Mouse (Mus musculus) ES-CJ7 (cell line): ENCODE results near the gene Mpped2.

Source experiments
- DNase-seq: peaks from one replicate; pipeline ENCODE4 v3.0.0; 2011; ENCODE audit warnings: low read depth, low spot score

Gene Mpped2

GRCm38 (mm10) chr2:106745364-106745763, 52.3 kb downstream of the Mpped2 start:
- no peak for DNase-seq

DNA sequence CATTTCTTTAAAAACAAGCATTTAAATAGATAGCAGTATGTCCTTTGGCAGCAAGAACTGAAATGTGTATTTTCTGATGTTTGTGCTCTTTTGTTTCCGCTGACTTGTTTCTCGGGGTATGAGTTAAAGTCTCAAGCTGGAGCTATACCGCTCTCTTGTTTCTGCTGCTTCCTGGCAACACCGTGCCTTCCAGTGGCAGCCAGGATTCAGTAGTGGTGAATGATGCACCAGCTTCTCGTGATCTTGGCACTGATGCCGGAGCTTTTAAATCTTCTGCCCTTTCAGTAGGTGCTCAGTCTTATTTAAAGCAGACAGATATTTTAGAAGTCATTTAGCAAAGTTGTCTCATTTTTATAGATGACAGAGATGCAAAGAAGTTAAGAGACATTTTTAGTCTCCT, 53.1 kb downstream of the Mpped2 start:
- no peak for DNase-seq

DNA sequence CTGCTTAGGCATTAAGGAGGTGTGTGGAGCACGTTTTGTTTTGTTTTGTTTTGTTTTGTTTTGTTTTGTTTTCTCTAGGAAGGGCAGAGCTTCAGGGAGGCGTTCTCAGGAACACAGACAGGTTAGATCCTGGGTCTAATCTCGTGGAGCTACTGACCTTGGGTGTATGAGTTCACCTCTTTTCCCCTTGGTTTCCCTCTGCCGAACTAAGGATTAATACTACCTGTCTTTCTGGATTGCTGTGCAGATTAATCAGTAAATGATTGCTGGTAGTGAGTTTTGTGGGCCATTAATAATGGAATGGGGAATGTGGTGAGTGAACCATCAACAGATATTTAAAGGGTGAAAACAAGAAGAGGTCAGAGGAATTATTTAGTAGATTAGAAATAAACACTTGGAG, 53.8 kb downstream of the Mpped2 start:
- no peak for DNase-seq

- no peak for DNase-seq
Measured at GRCm38 (mm10) chr2:106747342-106747741, 54.3 kb downstream of the Mpped2 start.

DNA sequence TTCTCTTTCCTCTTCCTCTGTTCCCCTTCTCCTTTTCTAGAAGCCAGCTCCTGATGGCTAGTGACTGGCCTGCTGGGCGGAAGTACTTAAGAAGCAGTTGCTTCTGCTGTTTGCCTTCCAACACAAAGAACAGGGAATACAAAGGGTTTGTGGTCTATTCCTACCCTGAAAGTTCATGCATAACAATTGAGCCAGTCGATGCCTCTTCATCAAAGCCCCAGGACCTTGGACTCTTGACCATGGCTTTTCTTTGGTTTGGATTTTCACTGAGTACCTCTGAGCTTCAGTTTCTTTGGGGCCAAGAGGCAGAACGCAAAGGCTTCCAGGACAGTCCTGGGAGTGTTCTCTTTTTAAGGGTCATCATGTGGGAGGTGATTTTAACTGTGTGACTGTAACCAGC, 57.8 kb downstream of the Mpped2 start:
- DNase-seq = peak; percentile 88

DNA sequence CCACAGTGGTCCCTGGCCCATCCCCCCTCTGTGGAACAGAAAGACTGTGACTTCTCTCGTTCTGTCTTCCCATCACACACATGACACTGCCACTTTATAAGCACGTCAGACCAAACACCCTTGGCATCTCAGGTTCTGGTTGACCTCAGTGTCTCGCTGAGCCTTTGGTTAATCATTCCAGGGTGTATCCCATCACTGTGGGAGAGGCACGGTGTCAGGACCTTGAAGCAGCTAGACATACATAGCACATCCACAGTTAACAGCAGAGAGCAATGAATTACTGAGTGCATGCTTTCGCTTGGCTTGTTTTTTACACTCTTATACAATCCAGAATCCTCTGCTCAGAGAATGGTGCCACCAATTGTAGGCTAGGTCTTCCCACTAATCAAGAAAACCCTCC, 60.6 kb downstream of the Mpped2 start:
- DNase-seq = no peak

DNA sequence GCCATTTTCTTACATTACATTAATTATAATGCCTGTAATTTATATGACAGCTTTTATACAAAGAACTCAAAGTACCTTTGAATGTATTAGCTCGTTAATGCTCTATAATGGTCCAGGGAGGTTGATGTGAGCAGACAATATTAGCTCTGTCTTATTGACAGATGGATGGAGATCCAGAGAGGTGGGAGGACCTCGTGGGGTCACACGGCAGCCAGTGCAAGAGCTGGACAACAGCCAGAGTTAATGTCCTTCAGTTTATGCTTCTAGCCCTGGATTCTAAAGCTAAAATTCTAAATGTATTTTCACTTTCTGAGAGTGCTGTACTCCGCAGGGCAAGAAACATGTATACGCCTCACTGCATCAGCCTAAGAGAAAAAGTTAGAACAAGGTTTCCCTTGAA, 61.6 kb downstream of the Mpped2 start:
- no peak for DNase-seq

- no peak for DNase-seq
Measured at GRCm38 (mm10) chr2:106756354-106757103, 63.5 kb downstream of the Mpped2 start.

- no peak for DNase-seq
Measured at GRCm38 (mm10) chr2:106762920-106763319, 69.9 kb downstream of the Mpped2 start.

GRCm38 (mm10) chr2:106769236-106769635, 76.2 kb downstream of the Mpped2 start:
- no peak for DNase-seq

GRCm38 (mm10) chr2:106772643-106773042, 79.6 kb downstream of the Mpped2 start:
- DNase-seq = no peak

GRCm38 (mm10) chr2:106774251-106775196, 81.5 kb downstream of the Mpped2 start:
- no peak for DNase-seq

DNA sequence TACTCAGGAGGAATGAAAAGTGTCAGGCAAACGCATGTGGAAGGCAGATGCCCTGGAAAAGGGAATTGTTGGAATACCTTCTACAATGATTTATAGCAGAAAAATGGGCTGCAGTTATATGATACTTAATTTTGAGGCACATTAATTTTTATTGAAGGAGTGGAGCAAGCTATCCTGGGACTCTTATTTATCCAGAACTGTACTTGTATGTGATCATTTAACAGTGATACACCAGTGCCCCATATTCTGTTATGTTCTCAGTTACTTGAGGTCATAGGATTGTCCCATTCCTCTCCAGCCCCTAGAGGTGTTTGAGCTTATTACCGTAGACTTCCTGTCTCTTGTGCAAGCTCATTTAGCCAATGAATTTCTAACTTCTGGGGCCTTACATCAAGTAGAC, 82.9 kb downstream of the Mpped2 start:
- DNase-seq = no peak

DNA sequence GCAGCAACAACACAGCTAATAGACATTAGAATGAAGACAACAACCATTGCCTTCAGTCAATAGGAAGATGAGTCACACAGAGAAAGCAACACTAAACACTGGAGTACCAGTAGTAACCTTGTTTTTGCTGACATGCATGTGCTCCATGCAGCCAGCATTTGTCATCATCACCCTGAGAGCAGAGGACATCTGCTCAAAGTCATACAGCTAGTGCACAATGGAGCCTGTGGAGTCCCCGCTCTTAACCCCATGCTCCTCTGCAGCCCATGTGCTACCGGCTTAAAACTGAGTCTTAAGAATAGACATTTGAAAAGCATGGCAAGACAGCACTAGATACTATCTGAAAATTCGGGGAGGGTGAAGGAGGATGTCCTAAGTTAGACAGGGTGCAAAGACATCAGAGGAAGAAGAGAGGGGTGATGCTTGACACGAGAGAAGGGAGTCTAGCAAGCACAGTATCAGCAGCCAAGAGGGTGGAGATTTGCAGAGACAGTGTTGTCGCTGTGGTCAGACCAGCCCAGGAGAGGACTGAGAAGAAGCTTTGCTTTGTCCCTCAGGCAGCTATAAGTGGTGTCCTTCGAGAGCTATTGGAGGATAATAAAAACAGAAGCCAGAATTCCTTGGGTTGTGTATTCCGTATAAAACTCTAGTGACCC, 85.9 kb downstream of the Mpped2 start:
- no peak for DNase-seq

DNA sequence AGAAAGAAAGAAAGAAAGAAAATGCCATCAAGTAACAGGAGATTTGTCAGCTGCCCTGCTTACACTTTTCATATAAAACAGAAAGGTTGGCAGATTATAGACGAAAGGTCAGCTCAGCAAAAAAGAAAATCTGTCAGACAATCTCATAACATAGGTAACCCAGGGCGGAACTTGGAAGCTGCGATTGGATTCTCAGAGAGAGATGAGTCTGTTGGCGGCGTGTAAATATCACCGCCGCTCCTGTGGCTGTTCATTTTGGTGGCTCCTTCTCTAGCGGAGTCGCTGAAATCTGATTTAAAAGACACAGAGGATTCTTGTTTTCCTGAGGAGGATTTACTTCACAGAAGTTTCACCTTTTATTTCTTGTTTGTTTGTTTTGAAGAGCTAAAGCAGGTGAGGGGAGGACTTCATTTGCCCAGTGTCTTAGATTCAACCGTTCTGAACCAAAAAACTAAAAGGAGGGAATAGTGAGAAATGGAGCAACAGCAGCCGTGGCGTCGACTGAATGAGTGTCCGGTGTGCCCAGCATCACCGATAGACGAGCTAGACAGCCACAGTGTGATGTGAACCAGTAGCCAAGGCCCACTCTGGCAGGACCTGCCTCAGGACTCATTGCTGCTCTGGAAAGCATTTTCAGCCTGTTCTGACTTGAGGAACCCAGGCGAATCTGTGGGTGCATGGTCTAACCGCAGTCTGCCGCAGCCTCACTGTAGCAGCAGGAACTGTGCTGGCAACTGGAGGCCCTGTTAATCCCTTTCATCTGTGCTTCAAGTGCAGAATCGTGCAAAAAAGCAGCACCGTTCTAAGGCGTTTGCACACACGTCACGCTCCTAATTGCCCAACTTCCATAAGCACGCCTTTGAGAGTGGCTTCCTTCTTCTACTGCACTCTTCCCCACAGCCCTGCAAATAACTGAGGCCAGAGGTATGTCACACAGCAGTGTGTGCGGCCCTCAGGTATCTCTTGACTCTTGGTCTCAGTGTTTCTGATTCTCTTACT, 88.4 kb downstream of the Mpped2 start:
- no peak for DNase-seq

- DNase-seq = no peak
Measured at GRCm38 (mm10) chr2:106783311-106783710, 90.2 kb downstream of the Mpped2 start.

- DNase-seq = no peak
Measured at GRCm38 (mm10) chr2:106788055-106788454, 95.0 kb downstream of the Mpped2 start.

DNA sequence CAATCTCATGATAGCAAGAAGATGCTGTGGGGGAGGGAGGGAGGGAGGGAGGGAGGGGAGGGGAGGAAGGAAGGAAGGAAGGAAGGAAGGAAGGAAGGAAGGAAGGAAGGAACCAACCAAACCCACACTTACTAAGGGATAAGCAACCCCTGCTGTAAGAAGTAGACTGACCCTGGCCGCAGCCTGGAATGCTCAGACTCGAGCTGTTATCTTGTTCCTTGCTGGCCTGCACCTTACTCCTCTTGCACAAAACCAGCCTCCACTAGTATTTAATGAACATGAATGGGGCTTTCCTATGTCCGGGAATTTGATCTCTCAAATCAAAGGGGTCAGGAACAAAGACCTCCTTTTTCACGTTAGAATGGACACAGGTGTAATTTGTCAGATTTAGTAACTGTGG, 95.5 kb downstream of the Mpped2 start:
- no peak for DNase-seq

DNA sequence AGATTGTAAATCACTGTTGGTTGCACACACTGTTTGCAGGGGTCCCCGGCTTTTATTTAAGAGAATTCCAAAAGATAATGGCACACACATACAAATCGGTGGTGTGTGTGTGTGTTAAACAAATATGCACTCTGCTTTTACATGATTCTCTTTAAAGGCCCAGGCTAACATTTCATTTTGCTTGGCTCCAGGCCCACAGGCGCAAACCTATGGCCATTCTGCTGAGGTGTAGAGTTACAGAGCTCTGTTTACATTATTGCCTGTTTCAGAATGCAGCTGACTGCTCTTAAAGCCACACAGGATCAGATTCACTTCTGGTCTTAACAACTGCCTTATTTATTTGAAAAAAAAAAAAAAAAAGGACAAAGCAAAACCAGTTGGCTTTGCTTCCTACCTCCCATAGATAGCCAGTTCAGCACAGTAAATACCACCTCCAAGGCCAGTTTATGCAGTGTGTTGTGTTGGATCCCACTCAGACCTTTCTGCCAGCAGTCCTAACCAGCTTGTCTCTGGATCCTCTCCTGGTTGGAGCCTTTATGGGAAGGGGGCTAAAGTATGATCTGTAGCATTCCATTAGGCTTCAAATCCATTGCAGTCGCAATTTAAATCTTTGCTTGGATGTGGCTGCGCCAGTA, 96.7 kb downstream of the Mpped2 start:
- no peak for DNase-seq

DNA sequence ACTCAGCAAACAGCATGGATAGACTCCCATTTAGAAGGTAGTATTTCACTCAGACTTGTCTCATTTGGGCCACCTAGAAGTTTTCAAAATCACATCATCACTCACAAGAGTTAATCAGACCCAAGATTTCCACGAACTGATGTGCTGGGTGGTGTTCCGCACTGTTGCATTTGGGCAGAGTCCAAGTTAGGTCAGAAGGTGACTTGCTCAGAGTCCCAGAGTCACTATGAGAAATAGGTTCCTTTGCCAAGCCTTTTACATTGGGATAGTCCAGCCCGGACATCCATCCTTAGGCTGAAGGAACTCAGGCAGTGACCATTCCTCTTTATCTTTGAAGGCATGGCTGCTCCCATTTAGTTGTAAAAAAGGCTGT, 97.2 kb downstream of the Mpped2 start:
- no peak for DNase-seq

- DNase-seq = no peak
Measured at GRCm38 (mm10) chr2:106796246-106796645, 103.2 kb downstream of the Mpped2 start.
